Mouse (Mus musculus) CH12.LX (cell line): Measurements from ENCODE around the gene Atp6ap1. TPM values are rescaled to one million over a fixed set of nuclear protein-coding genes. Genes with fewer than 3 reads are reported as not detected.
A peak's percentile ranks its signal among the peaks of the same experiment; 100 is the strongest.

Source experiments
- DNase-seq: peaks from one replicate; pipeline ENCODE4 v3.0.0-alpha.2; 2013; ENCODE audit errors: extremely low read depth
- H3K27ac ChIP-seq: 2 replicates; pipeline ENCODE4 v1.5.1; 2012; ENCODE audit warnings: low read depth, mild to moderate bottlenecking, control low read depth, moderate library complexity; ENCODE audit not compliant: insufficient read depth
- H3K27me3 ChIP-seq: replicated peaks from 2 replicates; pipeline ENCODE3; 2012; ENCODE audit warnings: inconsistent platforms
- H3K36me3 ChIP-seq, 2 experiments: replicated peaks in 1 of 2; 2 replicates each; pipeline versions ENCODE3 to v1.6.1; 2012; ENCODE audit warnings: inconsistent platforms in 1 of 2, low read length in 1 of 2, mild to moderate bottlenecking in 1 of 2, mixed read lengths in 1 of 2, moderate library complexity in 1 of 2; ENCODE audit not compliant: control insufficient read depth in 1 of 2, insufficient read depth in 1 of 2
- H3K4me1 ChIP-seq, 2 experiments: 2 replicates each; pipeline ENCODE4 v1.6.1; 2012; ENCODE audit warnings: inconsistent platforms in 1 of 2, moderate library complexity in 1 of 2; ENCODE audit not compliant: insufficient read depth in 2 of 2, control insufficient read depth in 1 of 2
- H3K4me2 ChIP-seq: 2 replicates; pipeline ENCODE4 v1.6.1; 2012; ENCODE audit warnings: low read depth, mild to moderate bottlenecking, control low read depth; ENCODE audit not compliant: poor library complexity, insufficient read depth, severe bottlenecking
- H3K4me3 ChIP-seq, 3 experiments: fragments of 150-350 bp in 1 of 3; sonication (generic) in 1 of 3; replicated peaks in 1 of 3; 2 replicates each; pipeline versions ENCODE3 to v1.5.1; 2011 to 2012; ENCODE audit warnings: low read depth in 2 of 3, low read length in 2 of 3, mild to moderate bottlenecking in 2 of 3, moderate library complexity in 2 of 3, control low read depth in 1 of 3, improper control_type of control experiment in 1 of 3, inconsistent platforms in 1 of 3, mixed read lengths in 1 of 3; ENCODE audit not compliant: poor library complexity in 1 of 3
- H3K79me2 ChIP-seq: replicated peaks from 2 replicates; pipeline ENCODE4 v1.6.1; 2012; ENCODE audit warnings: mild to moderate bottlenecking, moderate library complexity; ENCODE audit not compliant: control insufficient read depth, poor library complexity, insufficient read depth, severe bottlenecking; ENCODE audit errors: extremely low read depth
- H3K9ac ChIP-seq: 2 replicates; pipeline ENCODE4 v1.6.1; 2012; ENCODE audit warnings: low read depth, mild to moderate bottlenecking, control low read depth, moderate library complexity; ENCODE audit not compliant: insufficient read depth
- H3K9me3 ChIP-seq: replicated peaks from 2 replicates; pipeline ENCODE3; 2012; ENCODE audit warnings: low read length, inconsistent platforms, mixed read lengths
- BHLHE40 ChIP-seq: IDR thresholded peaks from 2 replicates; pipeline ENCODE4 v1.6.1; 2011; ENCODE audit warnings: mild to moderate bottlenecking, low read depth, low read length, improper control_type of control experiment
- CHD1 ChIP-seq: IDR thresholded peaks from 2 replicates; pipeline ENCODE4 v1.6.1; 2012; ENCODE audit warnings: low read depth, low read length, improper control_type of control experiment, inconsistent platforms
- CHD2 ChIP-seq: IDR thresholded peaks from 2 replicates; pipeline ENCODE4 v1.6.1; 2011; ENCODE audit warnings: low read length, improper control_type of control experiment
- ELF1 ChIP-seq: IDR thresholded peaks from 2 replicates; pipeline ENCODE4 v1.6.1; 2014; ENCODE audit warnings: low read depth, mild to moderate bottlenecking, inconsistent platforms, low read length, improper control_type of control experiment
- EP300 ChIP-seq: IDR thresholded peaks from 2 replicates; pipeline ENCODE4 v1.6.1; 2011; ENCODE audit warnings: low read length, improper control_type of control experiment
- ETS1 ChIP-seq: conservative IDR thresholded peaks from 2 replicates; pipeline ENCODE4 v1.6.1; 2012; ENCODE audit warnings: low read depth, mild to moderate bottlenecking, inconsistent platforms, low read length, improper control_type of control experiment, moderate library complexity
- JUN ChIP-seq: IDR thresholded peaks from 2 replicates; pipeline ENCODE4 v1.6.1; 2011; ENCODE audit warnings: low read depth, mild to moderate bottlenecking, low read length, improper control_type of control experiment, moderate library complexity; ENCODE audit not compliant: insufficient read depth
- JUND ChIP-seq: conservative IDR thresholded peaks from 2 replicates; pipeline ENCODE4 v1.6.1; 2011; ENCODE audit warnings: low read depth, low read length, improper control_type of control experiment
- MAFK ChIP-seq: IDR thresholded peaks from 2 replicates; pipeline ENCODE4 v1.6.1; 2011; ENCODE audit warnings: low read length, improper control_type of control experiment; ENCODE audit not compliant: insufficient replicate concordance
- MAX ChIP-seq: IDR thresholded peaks from 2 replicates; pipeline ENCODE4 v1.6.1; 2011; ENCODE audit warnings: low read length, improper control_type of control experiment
- MAZ ChIP-seq: IDR thresholded peaks from 2 replicates; pipeline ENCODE4 v1.6.1; 2012; ENCODE audit warnings: low read depth, mild to moderate bottlenecking, inconsistent platforms, low read length, improper control_type of control experiment, moderate library complexity
- MEF2A ChIP-seq: IDR thresholded peaks from 2 replicates; pipeline ENCODE4 v1.6.1; 2014; ENCODE audit warnings: low read depth, mild to moderate bottlenecking, inconsistent platforms, low read length, improper control_type of control experiment, borderline replicate concordance
- MYC ChIP-seq: IDR thresholded peaks from 2 replicates; pipeline ENCODE4 v1.6.1; 2011; ENCODE audit warnings: low read depth, mild to moderate bottlenecking, improper control_type of control experiment, low read length
- NELFE ChIP-seq: IDR thresholded peaks from 2 replicates; pipeline ENCODE4 v1.6.1; 2011; ENCODE audit warnings: low read depth, low read length, improper control_type of control experiment
- NRF1 ChIP-seq: IDR thresholded peaks from 2 replicates; pipeline ENCODE4 v1.6.1; 2014; ENCODE audit warnings: low read depth, mild to moderate bottlenecking, inconsistent platforms, low read length, improper control_type of control experiment, moderate library complexity
- PAX5 ChIP-seq: IDR thresholded peaks from 2 replicates; pipeline ENCODE4 v1.6.1; 2012; ENCODE audit warnings: low read length, inconsistent platforms, mixed read lengths
- POLR2A ChIP-seq: IDR thresholded peaks from 2 replicates; pipeline ENCODE4 v1.6.1; 2011; ENCODE audit warnings: low read depth, mild to moderate bottlenecking, improper control_type of control experiment, low read length
- POLR2AphosphoS2 ChIP-seq: IDR thresholded peaks from 2 replicates; pipeline ENCODE4 v1.6.1; 2011; ENCODE audit warnings: low read depth, low read length, improper control_type of control experiment
- RCOR1 ChIP-seq: conservative IDR thresholded peaks from 2 replicates; pipeline ENCODE4 v1.6.1; 2012; ENCODE audit warnings: low read depth, mild to moderate bottlenecking, inconsistent platforms, low read length, improper control_type of control experiment
- SIN3A ChIP-seq: IDR thresholded peaks from 2 replicates; pipeline ENCODE4 v1.6.1; 2012; ENCODE audit warnings: low read length, improper control_type of control experiment, inconsistent platforms
- TBP ChIP-seq: conservative IDR thresholded peaks from 2 replicates; pipeline ENCODE4 v1.6.1; 2011; ENCODE audit warnings: low read depth, low read length, improper control_type of control experiment
- TCF12 ChIP-seq: IDR thresholded peaks from 2 replicates; pipeline ENCODE4 v1.6.1; 2014; ENCODE audit warnings: low read depth, mild to moderate bottlenecking, inconsistent platforms, low read length, improper control_type of control experiment
- UBTF ChIP-seq: IDR thresholded peaks from 2 replicates; pipeline ENCODE4 v1.6.1; 2012; ENCODE audit warnings: low read depth, mild to moderate bottlenecking, inconsistent platforms, low read length, improper control_type of control experiment, moderate library complexity
- USF1 ChIP-seq: IDR thresholded peaks from 2 replicates; pipeline ENCODE4 v1.6.1; 2014; ENCODE audit warnings: low read depth, mild to moderate bottlenecking, inconsistent platforms, low read length, improper control_type of control experiment
- ZC3H11A ChIP-seq: IDR thresholded peaks from 2 replicates; pipeline ENCODE4 v1.6.1; 2012; ENCODE audit warnings: low read depth, mild to moderate bottlenecking, inconsistent platforms, low read length, improper control_type of control experiment
- ZKSCAN1 ChIP-seq: IDR thresholded peaks from 2 replicates; pipeline ENCODE4 v1.6.1; 2012; ENCODE audit warnings: low read depth, inconsistent platforms, low read length, improper control_type of control experiment, borderline replicate concordance
- ZMIZ1 ChIP-seq: IDR thresholded peaks from 2 replicates; pipeline ENCODE4 v1.6.1; 2012; ENCODE audit warnings: low read depth, mild to moderate bottlenecking, inconsistent platforms, low read length, improper control_type of control experiment
- ZNF384 ChIP-seq: IDR thresholded peaks from 2 replicates; pipeline ENCODE4 v1.6.1; 2012; ENCODE audit warnings: low read depth, low read length, improper control_type of control experiment, inconsistent platforms
- dilution Hi-C: fragments of 300-500 bp; cut with MboI; formaldehyde crosslinking; loops from 2 replicates; pipeline ENCODE4 v1.14.3; 2020; ENCODE audit warnings: low sequenced_read_pairs; ENCODE audit not compliant: extremely low pct_unique_long_range_greater_than_20kb, extremely low pct_ligation_motif_present
- in situ Hi-C: fragments of 300-500 bp; cut with MboI; formaldehyde crosslinking; loops from 3 replicates; pipeline ENCODE4 v1.14.3; 2019; ENCODE audit warnings: low sequenced_read_pairs, low pct_ligation_motif_present, low pct_unique_long_range_greater_than_20kb, mixed read lengths
- polyA plus RNA-seq: library from polyadenylated mRNA; unstranded; fragments of >175 nt; gene quantifications from 2 replicates; pipeline ENCODE4 v1.2.1, GENCODE M21; 2012; ENCODE audit warnings: low read depth; ENCODE audit not compliant: insufficient read length
- total RNA-seq, 2 experiments: library from RNA; depleted of rRNA; stranded (reverse); fragments of 300-350 nt in 1 of 2; fragments of >200 nt in 1 of 2; gene quantifications; 2 replicates each; pipeline ENCODE4 v1.2.3; 2012 to 2014

Atp6ap1 gene
- total and polyA plus RNA-seq, 3 experiments: 53.3 to 66.4 (median 53.8) TPM

- no peak for TF ChIP-seq CHD2
- TF ChIP-seq POLR2A: peak; percentile 56
- TF ChIP-seq ELF1: no peak
- TF ChIP-seq PAX5: no peak
- no peak for TF ChIP-seq ZKSCAN1
- no peak for TF ChIP-seq ZMIZ1
- no peak for TF ChIP-seq EP300
- 0 out of 2 replicates have a peak, but pooled peaks have one; percentile 11 for TF ChIP-seq TCF12
- TF ChIP-seq TBP: no peak
- TF ChIP-seq NRF1: no peak
- TF ChIP-seq NELFE: peak; percentile 43; the same call in 1 of the 2 replicates
- TF ChIP-seq CHD1: peak; percentile 62; the same call in 1 of the 2 replicates
- no peak for TF ChIP-seq USF1
- no peak for TF ChIP-seq ZC3H11A
- TF ChIP-seq ETS1: no peak
- TF ChIP-seq MAFK: no peak
- no peak for TF ChIP-seq BHLHE40
- no peak for TF ChIP-seq ZNF384
- TF ChIP-seq, all 38 proteins: peak for 4
- H3K9me3 ChIP-seq: no peaks in the 10 kb centered on the region
- H3K27me3 ChIP-seq: no peaks in the 10 kb centered on the region
- dilution Hi-C loops: no loop called here
- peak within 1 kb of the TSS; percentile 78 for H3K4me2 ChIP-seq
- H3K79me2 ChIP-seq: peaks cover 11% of the 10 kb centered on the region
- peaks cover 0 to 10% of the 10 kb centered on the region in 2 experiments; a peak in 2 of 4 replicates for H3K4me1 ChIP-seq
- peak within 1 kb of the TSS; percentile 71 to 97 (median 76) for H3K4me3 ChIP-seq
- in situ Hi-C loops: no loop called here
- DNase-seq: peak; percentile 77
- peak within 1 kb of the TSS; percentile 93 for H3K9ac ChIP-seq
- H3K27ac ChIP-seq: peak within 1 kb of the TSS; percentile 80
- peaks cover 0 to 16% of the 10 kb centered on the region in 2 experiments for H3K36me3 ChIP-seq
Measured at GRCm38 (mm10) chrX:74281732-74282394, 15.0 kb upstream of the Atp6ap1 start, which contains the start of the genes Taz and Dnase1l1. Taz (plus strand) TSS chrX:74281912. Dnase1l1 (minus strand) TSS chrX:74282337.

DNA sequence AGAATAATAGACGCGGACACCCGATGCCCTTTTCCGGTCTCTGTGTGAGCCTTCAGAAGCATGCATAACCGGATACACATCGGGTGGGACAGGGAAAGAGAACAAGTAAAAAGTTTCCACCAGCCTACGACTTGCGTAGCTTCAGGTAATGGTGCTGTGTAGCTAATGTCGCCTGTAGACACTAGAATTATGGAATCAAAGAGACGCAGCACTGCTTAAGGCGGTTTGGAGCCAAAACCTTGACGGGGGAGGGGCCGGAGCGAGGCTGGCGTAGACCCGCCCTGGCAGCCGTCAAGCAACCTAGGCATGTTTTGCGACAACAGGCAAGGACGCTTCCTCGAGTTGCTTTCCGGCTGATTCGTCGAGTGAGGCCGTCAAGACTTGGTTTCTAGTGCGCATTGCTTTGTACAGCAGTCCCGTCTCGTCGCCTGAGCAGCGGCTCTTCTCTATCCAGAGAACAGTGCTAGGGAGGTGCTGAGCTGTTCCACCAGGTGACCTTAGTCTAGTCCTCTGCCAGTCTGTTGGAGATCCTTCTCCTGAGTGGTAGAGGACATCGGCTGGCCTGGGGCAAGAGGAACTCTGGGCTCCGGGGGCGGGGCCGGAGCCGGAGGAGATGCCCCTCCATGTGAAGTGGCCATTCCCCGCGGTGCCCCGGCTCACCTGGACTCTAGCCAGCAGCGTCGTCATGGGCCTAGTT is 14.4 kb upstream of the Atp6ap1 start:
- in situ Hi-C loops (no loop called here), dilution Hi-C loops (no loop called here)
- H3K4me2 ChIP-seq: peak overlapping the region; percentile 78
- H3K4me3 ChIP-seq: peak overlapping the region; percentile 71 to 97 (median 76)
- peak overlapping the region; percentile 93 for H3K9ac ChIP-seq
- H3K4me1 ChIP-seq: peaks cover 0 to 10% of the 10 kb centered on the region in 2 experiments; a peak in 2 of 4 replicates
- peaks cover 1 to 22% of the 10 kb centered on the region in 2 experiments for H3K36me3 ChIP-seq
- H3K9me3 ChIP-seq: no peaks in the 10 kb centered on the region
- peak overlapping the region; percentile 80 for H3K27ac ChIP-seq
- H3K27me3 ChIP-seq: no peaks in the 10 kb centered on the region
- H3K79me2 ChIP-seq: peaks cover 11% of the 10 kb centered on the region
- DNase-seq: peak; percentile 83
- TF ChIP-seq PAX5 (no peak), MAX (no peak; the same call in 1 of the 2 replicates), TCF12 (no peak), ETS1 (no peak), UBTF (no peak), ZMIZ1 (0 out of 2 replicates have a peak, but pooled peaks have one; percentile 45), ELF1 (peak; percentile 49; the same call in 1 of the 2 replicates), NRF1 (no peak; the same call in 1 of the 2 replicates), MYC (0 out of 2 replicates have a peak, but pooled peaks have one; percentile 2), ZC3H11A (no peak), SIN3A (peak; percentile 42; the same call in 1 of the 2 replicates), POLR2AphosphoS2 (no peak), TBP (peak; percentile 62; the same call in 1 of the 2 replicates), JUN (no peak), MAZ (no peak), RCOR1 (no peak), MAFK (no peak), POLR2A (peak; percentile 72), MEF2A (no peak), ZNF384 (no peak), JUND (no peak), EP300 (no peak)
